Mouse (Mus musculus) layer of hippocampus, adult 9-11 months (tissue): ENCODE data around the gene Add1.

Experiments used
- DNase-seq: peaks from one replicate; pipeline ENCODE4 v3.0.0; 2022

Gene Add1

GRCm38 (mm10) chr5:34573268-34574221 is at the start of gene Add1:
Gene Add1, plus strand, starts transcription at chr5:34573664.
- DNase-seq = peak; percentile 97

- no peak for DNase-seq
These were observed 49.4 kb upstream of the Add1 start for GRCm38 (mm10) chr5:34523958-34524485.

GRCm38 (mm10) chr5:34524511-34524910 is 49.0 kb upstream of the Add1 start:
- DNase-seq = no peak

- peak; percentile 92 for DNase-seq
These were observed 47.6 kb upstream of the Add1 start, which contains the start of gene Sh3bp2 for GRCm38 (mm10) chr5:34525663-34526476. Gene Sh3bp2, plus strand, starts transcription at chr5:34525838.

- no peak for DNase-seq
These were observed 47.0 kb upstream of the Add1 start for GRCm38 (mm10) chr5:34526477-34526775.

- DNase-seq = no peak
These were observed 46.1 kb upstream of the Add1 start for GRCm38 (mm10) chr5:34527352-34527751.

- no peak for DNase-seq
These were observed 44.7 kb upstream of the Add1 start for GRCm38 (mm10) chr5:34528724-34529123.

GRCm38 (mm10) chr5:34530116-34530515 is 43.3 kb upstream of the Add1 start:
- no peak for DNase-seq

GRCm38 (mm10) chr5:34530687-34531086 is 42.8 kb upstream of the Add1 start:
- DNase-seq = no peak

- no peak for DNase-seq
These were observed 40.4 kb upstream of the Add1 start for GRCm38 (mm10) chr5:34533066-34533465.

- peak; percentile 92 for DNase-seq
These were observed 39.6 kb upstream of the Add1 start for GRCm38 (mm10) chr5:34533820-34534219.

GRCm38 (mm10) chr5:34534776-34535581 is 38.5 kb upstream of the Add1 start:
- peak; percentile 57 for DNase-seq

GRCm38 (mm10) chr5:34535831-34536230 is 37.6 kb upstream of the Add1 start:
- DNase-seq = no peak

- DNase-seq = no peak
These were observed 35.4 kb upstream of the Add1 start for GRCm38 (mm10) chr5:34538079-34538478.

GRCm38 (mm10) chr5:34538527-34538926 is 34.9 kb upstream of the Add1 start:
- DNase-seq = no peak

- DNase-seq = no peak
These were observed 34.3 kb upstream of the Add1 start for GRCm38 (mm10) chr5:34539121-34539520.

GRCm38 (mm10) chr5:34542166-34542565 is 31.3 kb upstream of the Add1 start:
- DNase-seq = no peak

- no peak for DNase-seq
These were observed 30.4 kb upstream of the Add1 start for GRCm38 (mm10) chr5:34543114-34543513.

GRCm38 (mm10) chr5:34547410-34547809 is 26.1 kb upstream of the Add1 start:
- DNase-seq = no peak

GRCm38 (mm10) chr5:34549135-34549482 is 24.4 kb upstream of the Add1 start:
- DNase-seq = no peak

- DNase-seq = no peak
These were observed 23.8 kb upstream of the Add1 start for GRCm38 (mm10) chr5:34549483-34550221.

- DNase-seq = no peak
These were observed 23.2 kb upstream of the Add1 start for GRCm38 (mm10) chr5:34550251-34550650.
